Mouse (Mus musculus) testis, adult 2 months (tissue): Measurements from ENCODE around the gene Fgfbp3. TPM values are rescaled to one million over a fixed set of nuclear protein-coding genes. Genes with fewer than 3 reads are reported as not detected.
"Not testable (repeated sequence)": the region's sequence is repeated elsewhere in the genome, so short reads cannot be mapped to it uniquely, and the experiment has no call there.

ENCODE experiments used
- H3K27ac ChIP-seq: fragments of 200-500 bp; 2 replicates; pipeline ENCODE4 v1.5.1; 2012; ENCODE audit warnings: low read depth, low read length; ENCODE audit not compliant: control insufficient read depth, insufficient read depth
- H3K27me3 ChIP-seq: fragments of 200-500 bp; 2 replicates; pipeline ENCODE4 v1.6.1; 2012; ENCODE audit warnings: mild to moderate bottlenecking, low read length, moderate library complexity; ENCODE audit not compliant: control insufficient read depth, insufficient read depth
- H3K36me3 ChIP-seq: fragments of 200-500 bp; 2 replicates; pipeline ENCODE4 v1.6.1; 2012; ENCODE audit warnings: mild to moderate bottlenecking, low read length; ENCODE audit not compliant: control insufficient read depth, insufficient read depth
- H3K4me1 ChIP-seq: fragments of 200-500 bp; 2 replicates; pipeline ENCODE4 v1.6.1; 2012; ENCODE audit warnings: low read length; ENCODE audit not compliant: control insufficient read depth, insufficient read depth
- H3K4me3 ChIP-seq: fragments of 200-500 bp; 2 replicates; pipeline ENCODE4 v1.5.1; 2012; ENCODE audit warnings: low read depth, mild to moderate bottlenecking, low read length, moderate library complexity, mixed read lengths; ENCODE audit not compliant: control insufficient read depth
- CTCF ChIP-seq: fragments of 200-500 bp; IDR thresholded peaks from 2 replicates; pipeline ENCODE4 v1.5.1; 2012; ENCODE audit warnings: low read depth, mild to moderate bottlenecking, inconsistent platforms, low read length, moderate library complexity; ENCODE audit not compliant: control insufficient read depth, insufficient read depth, insufficient replicate concordance
- POLR2A ChIP-seq: fragments of 200-500 bp; IDR thresholded peaks from 2 replicates; pipeline ENCODE4 v1.6.1; 2012; ENCODE audit warnings: low read depth, mild to moderate bottlenecking, inconsistent platforms, low read length, moderate library complexity; ENCODE audit not compliant: control insufficient read depth
- polyA plus RNA-seq: library from polyadenylated mRNA; depleted of rRNA; stranded (reverse); fragments of >200 nt; gene quantifications from 2 replicates; pipeline ENCODE4 v1.2.3, GENCODE M21; 2012; rRNA removed

Gene Fgfbp3
- polyA plus RNA-seq = 0.16 and 0.55 TPM in 2 replicates

GRCm38 (mm10) chr19:36919466-36919865, at the start of gene Fgfbp3:
Gene Fgfbp3 (minus strand): TSS chr19:36919615.
- Histone ChIP-seq H3K27me3 (no peaks in the 10 kb centered on the region; the same call in 1 of the 2 replicates), H3K36me3 (no peaks in the 10 kb centered on the region), H3K4me3 (peak within 1 kb of the TSS; percentile 71), H3K27ac (no peak within 1 kb of the TSS), H3K4me1 (peaks cover 12% of the 10 kb centered on the region)
- no peak for TF ChIP-seq POLR2A
- no peak for TF ChIP-seq CTCF

GRCm38 (mm10) chr19:36962544-36963260, 43.3 kb upstream of the Fgfbp3 start:
- not testable (repeated sequence) for H3K36me3 ChIP-seq, H3K27me3 ChIP-seq, H3K4me1 ChIP-seq, H3K27ac ChIP-seq, H3K4me3 ChIP-seq

GRCm38 (mm10) chr19:36961320-36961719, 41.9 kb upstream of the Fgfbp3 start:
- TF ChIP-seq POLR2A (no peak), CTCF (no peak)
- Histone ChIP-seq H3K4me1 (no peaks in the 10 kb centered on the region), H3K27ac (no peak overlapping the region), H3K27me3 (no peaks in the 10 kb centered on the region), H3K4me3 (no peak overlapping the region), H3K36me3 (no peaks in the 10 kb centered on the region; the same call in 1 of the 2 replicates)

- no peaks in the 10 kb centered on the region for H3K4me1 ChIP-seq
- no peak overlapping the region for H3K4me3 ChIP-seq
- no peak overlapping the region for H3K27ac ChIP-seq
- TF ChIP-seq POLR2A = no peak
- no peak for TF ChIP-seq CTCF
- H3K27me3 ChIP-seq = no peaks in the 10 kb centered on the region
- H3K36me3 ChIP-seq = no peaks in the 10 kb centered on the region; the same call in 1 of the 2 replicates
These were observed 38.9 kb upstream of the Fgfbp3 start for GRCm38 (mm10) chr19:36958331-36958730.

- Histone ChIP-seq H3K27ac (no peak overlapping the region), H3K4me3 (no peak overlapping the region), H3K36me3 (no peaks in the 10 kb centered on the region; the same call in 1 of the 2 replicates), H3K4me1 (no peaks in the 10 kb centered on the region), H3K27me3 (no peaks in the 10 kb centered on the region)
- TF ChIP-seq CTCF (no peak), POLR2A (no peak)
These were observed 34.3 kb upstream of the Fgfbp3 start for GRCm38 (mm10) chr19:36953637-36954206.

DNA sequence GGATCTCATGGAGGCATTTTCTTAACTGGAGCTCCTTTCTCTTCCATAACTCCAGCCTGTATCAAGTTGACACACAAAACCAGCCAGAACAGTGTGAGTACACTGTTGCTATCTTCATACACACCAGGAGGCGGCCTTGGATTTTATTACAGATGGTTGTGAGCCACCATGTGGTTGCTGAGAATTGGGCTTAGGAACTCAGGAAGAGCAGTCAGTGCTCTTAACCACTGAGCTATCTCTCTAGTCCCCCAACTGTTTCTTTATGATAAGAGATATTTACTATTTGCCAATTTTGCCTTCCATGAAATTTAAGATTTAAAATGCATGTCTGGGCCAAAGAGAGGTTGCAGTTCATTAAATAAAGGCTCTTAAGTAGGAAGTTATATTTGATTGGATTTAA, 20.6 kb upstream of the Fgfbp3 start:
- H3K4me3 ChIP-seq = no peak overlapping the region
- H3K27ac ChIP-seq = no peak overlapping the region
- TF ChIP-seq CTCF (no peak), POLR2A (no peak)

GRCm38 (mm10) chr19:36938008-36938407, 18.6 kb upstream of the Fgfbp3 start:
- no peak overlapping the region for H3K4me3 ChIP-seq
- H3K27me3 ChIP-seq = no peaks in the 10 kb centered on the region
- H3K4me1 ChIP-seq = no peaks in the 10 kb centered on the region
- no peaks in the 10 kb centered on the region for H3K36me3 ChIP-seq
- TF ChIP-seq POLR2A = no peak
- no peak for TF ChIP-seq CTCF
- no peak overlapping the region for H3K27ac ChIP-seq

More for the DNA sequence above, 20.6 kb upstream of the Fgfbp3 start:
- no peaks in the 10 kb centered on the region for H3K4me1 ChIP-seq
- peaks cover 1% of the 10 kb centered on the region; the same call in 1 of the 2 replicates for H3K36me3 ChIP-seq
- no peaks in the 10 kb centered on the region for H3K27me3 ChIP-seq
